ENCODE assay signal across 9 mouse cellular contexts in genomic region chr13:51345839-51346550, GRCm38 (mm10).
A peak's percentile ranks its signal among the peaks of the same experiment; 100 is the strongest.
DNase-seq lines count a peak whose midpoint lies in the region; ATAC-seq lines count a peak whose summit lies in the region.
"Had no signal": no experiment of that assay in that cellular context is flagged by ENCODE, and none has a peak within 500 bp of the region (broad histone marks: within the 10 kb centered on the region; RNA-seq: fewer than 3 reads in every experiment).

No protein-coding gene starts in this region.

- H3K36me3 ChIP-seq in embryonic facial prominence, embryonic 12.5 days, result no peaks in the 10 kb centered on the region
- H3K36me3 ChIP-seq in midbrain, embryonic 12.5 days, result no peaks in the 10 kb centered on the region
- H3K36me3 ChIP-seq: liver, embryonic 13.5 days had no signal

- peak overlapping the region; percentile 83 for H3K27ac ChIP-seq in embryonic facial prominence, embryonic 12.5 days
- peak overlapping the region; percentile 82 for H3K27ac ChIP-seq in midbrain, embryonic 12.5 days (replicated peaks)
- H3K27ac ChIP-seq: liver, embryonic 13.5 days had no signal

- no peaks in the 10 kb centered on the region for H3K9me3 ChIP-seq in embryonic facial prominence, embryonic 12.5 days
- 0 out of 2 replicates have a peak, but pooled peaks cover 4% of the 10 kb centered on the region for H3K9me3 ChIP-seq in midbrain, embryonic 12.5 days

- peak; percentile 30 for DNase-seq in embryo, embryonic 10 days (ENCODE audit: low spot score)
- DNase-seq in embryo, embryonic 9.5 days (ENCODE audit: extremely low spot score), result no peak
- DNase-seq in heart, postnatal 36 days, result peak; percentile 19 to 42
- no peak for DNase-seq in left cerebral cortex, adult 9 months (ENCODE audit: low spot score in 2 of 2)
- DNase-seq in layer of hippocampus, adult 8-10 months (ENCODE audit: low spot score in 2 of 2), result no peak
- DNase-seq: liver, embryonic 13.5 days had no signal

- no peak overlapping the region for H3K4me3 ChIP-seq in embryonic facial prominence, embryonic 12.5 days
- H3K4me3 ChIP-seq in midbrain, embryonic 12.5 days, result no peak overlapping the region
- H3K4me3 ChIP-seq: liver, embryonic 13.5 days had no signal

- no peaks in the 10 kb centered on the region for H3K27me3 ChIP-seq in embryonic facial prominence, embryonic 12.5 days
- H3K27me3 ChIP-seq in midbrain, embryonic 12.5 days, result no peaks in the 10 kb centered on the region
- H3K27me3 ChIP-seq: liver, embryonic 13.5 days had no signal

- peaks cover 26% of the 10 kb centered on the region for H3K4me1 ChIP-seq in embryonic facial prominence, embryonic 12.5 days
- H3K4me1 ChIP-seq in midbrain, embryonic 12.5 days, result peaks cover 20% of the 10 kb centered on the region
- H3K4me1 ChIP-seq: liver, embryonic 13.5 days had no signal

- ATAC-seq in embryonic facial prominence, embryonic 12.5 days (ENCODE audit: insufficient number of reproducible peaks, insufficient read depth, low FRiP score, low TSS enrichment), result peak; percentile 57; the same call in 1 of the 2 replicates
- ATAC-seq in midbrain, embryonic 12.5 days (ENCODE audit: low FRiP score, low read depth), result peak; percentile 85
- no peak for ATAC-seq in monocyte, adult 5-6 weeks (replicated peaks; ENCODE audit: insufficient number of reproducible peaks, low FRiP score, low TSS enrichment, poor library complexity, severe bottlenecking)

- WGBS in embryonic facial prominence, embryonic 12.5 days, result 14% methylated on average over 8 of the region's 8 CpGs
- WGBS in midbrain, embryonic 12.5 days, result 17% methylated on average over 8 of the region's 8 CpGs

- H3K9ac ChIP-seq in embryonic facial prominence, embryonic 12.5 days, result no peak overlapping the region
- H3K9ac ChIP-seq in midbrain, embryonic 12.5 days (replicated peaks), result no peak overlapping the region
- H3K9ac ChIP-seq: liver, embryonic 13.5 days had no signal

- intact Hi-C loops in heart, postnatal 36 days (cut with DNase I), result no loop called here

- H3K4me2 ChIP-seq in embryonic facial prominence, embryonic 12.5 days (replicated peaks), result 0 out of 2 replicates have a peak overlapping the region, but pooled peaks have one; percentile 7
- 0 out of 2 replicates have a peak overlapping the region, but pooled peaks have one; percentile 12 for H3K4me2 ChIP-seq in midbrain, embryonic 12.5 days (replicated peaks)
- H3K4me2 ChIP-seq: liver, embryonic 13.5 days had no signal

Comparison
In these comparisons a context has a peak if more than half of its experiments do, and no peak if none do; other contexts are left out.
1. DNase-seq: peak in embryo, embryonic 10 days (single experiment) and heart, postnatal 36 days (2 of 2); none in embryo, embryonic 9.5 days (single experiment), left cerebral cortex, adult 9 months (0 of 2) and layer of hippocampus, adult 8-10 months (0 of 2).